8 mouse cellular contexts compared by ENCODE assay signal in genomic region chr2:30718329-30718675, GRCm38 (mm10).
DNase-seq lines count a peak whose midpoint lies in the region; ATAC-seq lines count a peak whose summit lies in the region.

No protein-coding gene starts in this region.

- WGBS in hindbrain, embryonic 13.5 days = 0% methylated on average over 12 of the region's 12 CpGs

- no peaks in the 10 kb centered on the region for H3K27me3 ChIP-seq in hindbrain, embryonic 13.5 days

- H3K27ac ChIP-seq in hindbrain, embryonic 13.5 days = peak overlapping the region; percentile 100

- no peaks in the 10 kb centered on the region for H3K36me3 ChIP-seq in hindbrain, embryonic 13.5 days

- peak overlapping the region; percentile 59 for H3K4me2 ChIP-seq in hindbrain, embryonic 13.5 days

- H3K9me3 ChIP-seq in hindbrain, embryonic 13.5 days = no peaks in the 10 kb centered on the region

- H3K4me1 ChIP-seq in hindbrain, embryonic 13.5 days (replicated peaks) = peaks cover 78% of the 10 kb centered on the region

- H3K9ac ChIP-seq in hindbrain, embryonic 13.5 days = peak overlapping the region; percentile 73

- peak; percentile 44 for DNase-seq in T-cell, adult 2 months (ENCODE audit: low spot score)
- DNase-seq in cerebellum, postnatal 10 days = peak; percentile 98
- DNase-seq in frontal cortex, postnatal 25 days (ENCODE audit: low spot score in 2 of 2) = peak; percentile 79 to 88
- DNase-seq in layer of hippocampus, postnatal 25 days (ENCODE audit: extremely low spot score in 1 of 2, low spot score in 1 of 2) = peak; percentile 77 to 83
- peak; percentile 95 for DNase-seq in lung, postnatal 10 days
- DNase-seq in retina, embryonic 14.5 days (ENCODE audit: low spot score) = peak; percentile 91
- peak; percentile 83 for DNase-seq in urinary bladder, postnatal 25 days (ENCODE audit: low spot score)

- peak; percentile 56 for ATAC-seq in hindbrain, embryonic 13.5 days (ENCODE audit: low FRiP score)

- H3K4me3 ChIP-seq in hindbrain, embryonic 13.5 days = 0 out of 2 replicates have a peak overlapping the region, but pooled peaks have one; percentile 23

Comparison
In these comparisons a context has a peak if more than half of its experiments do, and no peak if none do; other contexts are left out.
1. Peak in every context shown above with its lines: DNase-seq, ATAC-seq, H3K4me3 ChIP-seq and H3K27ac ChIP-seq.
2. DNase-seq: peak in every context shown above with its lines; median percentile 98 in cerebellum, postnatal 10 days; 95 in lung, postnatal 10 days; 91 in retina, embryonic 14.5 days; 84 in frontal cortex, postnatal 25 days; 83 in urinary bladder, postnatal 25 days; 80 in layer of hippocampus, postnatal 25 days; 44 in T-cell, adult 2 months.